Mouse (Mus musculus) cerebellum, adult 9-11 months (tissue): Measurements from ENCODE around the gene Etl4.

Experiments
- DNase-seq: peaks from one replicate; pipeline ENCODE4 v3.0.0; 2022

The Etl4 gene

DNA sequence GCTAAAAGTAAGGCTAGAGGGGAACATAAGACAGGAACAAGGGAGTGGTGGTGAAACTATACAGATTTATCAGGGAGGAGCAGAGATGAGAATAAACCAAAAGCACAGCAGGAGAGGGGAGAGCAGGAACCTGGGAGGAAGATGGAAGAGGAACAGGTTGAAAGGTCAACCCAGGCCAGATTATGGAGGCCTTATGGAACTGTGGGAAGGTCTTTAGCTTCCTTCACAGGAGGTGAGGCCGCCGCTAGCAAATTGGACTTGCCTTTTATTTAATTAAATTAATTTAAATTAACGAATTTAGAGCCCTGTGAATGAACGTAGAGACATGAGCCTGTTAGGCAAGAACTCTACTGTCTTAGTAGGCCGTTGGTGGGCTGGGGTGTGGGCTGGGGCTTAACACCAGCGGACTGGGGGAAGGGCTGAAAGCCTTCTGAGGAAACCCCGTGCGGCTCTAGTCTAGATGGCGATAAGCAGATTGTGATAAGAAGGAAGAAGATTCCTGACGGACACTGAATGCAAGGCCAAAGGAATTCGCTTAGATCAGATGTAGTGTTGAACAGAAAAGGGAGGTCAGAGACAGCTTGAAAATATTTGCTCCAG, 612.2 kb downstream of the Etl4 start:
- no peak for DNase-seq

DNA sequence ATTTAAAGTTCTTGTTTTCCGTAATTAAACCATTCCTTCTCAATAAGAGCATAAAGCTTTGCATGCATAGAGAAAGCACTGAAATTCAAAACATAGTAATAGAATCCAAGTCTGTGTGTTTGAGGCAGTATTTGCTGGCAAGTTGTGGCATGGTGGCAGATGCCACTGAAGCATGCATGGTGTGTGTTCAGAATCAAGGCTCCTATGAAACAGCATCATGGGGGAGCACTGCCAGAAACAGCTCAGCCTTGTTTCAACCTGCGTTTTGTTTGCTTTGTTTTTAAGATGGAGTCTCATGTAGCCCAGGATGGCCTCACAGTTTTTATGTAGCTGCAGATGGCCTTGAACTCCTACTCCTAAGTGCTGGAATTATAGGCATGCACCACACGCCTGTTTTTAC, 614.1 kb downstream of the Etl4 start:
- no peak for DNase-seq

DNA sequence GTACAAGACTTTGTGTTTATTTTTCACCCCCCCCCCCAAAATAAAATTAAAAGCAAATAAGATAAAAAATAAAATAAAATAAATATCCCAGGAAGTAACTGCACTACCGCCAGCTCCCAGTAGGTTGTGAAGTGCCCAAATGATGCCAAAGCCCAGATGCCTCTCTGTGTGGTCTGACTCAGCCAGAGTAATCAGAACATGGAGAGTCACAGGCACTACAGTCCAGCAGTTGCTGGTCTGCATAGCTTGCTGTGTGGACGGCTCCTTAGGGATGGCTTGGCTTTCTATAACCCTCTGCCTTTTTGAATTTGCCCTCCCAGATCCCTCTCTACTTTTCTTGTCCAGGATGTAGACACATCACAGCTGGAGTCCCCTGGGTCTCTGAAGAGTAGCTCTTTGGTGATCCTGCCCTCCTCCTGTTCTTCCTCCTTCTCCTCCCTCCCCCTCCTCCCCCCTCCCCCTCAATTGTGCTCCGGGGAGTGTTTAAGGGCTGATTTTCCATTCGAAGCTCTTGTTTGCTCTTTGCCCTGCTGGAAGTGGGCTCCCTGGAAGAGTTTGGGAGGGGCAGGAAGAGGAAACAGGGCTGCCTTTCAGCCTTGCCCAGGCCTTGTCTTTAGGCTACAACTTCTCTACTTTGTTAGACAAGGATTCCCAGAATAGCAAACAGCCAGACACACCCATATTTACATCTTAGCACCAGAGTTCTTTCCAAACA, 616.5 kb downstream of the Etl4 start:
- DNase-seq: no peak

DNA sequence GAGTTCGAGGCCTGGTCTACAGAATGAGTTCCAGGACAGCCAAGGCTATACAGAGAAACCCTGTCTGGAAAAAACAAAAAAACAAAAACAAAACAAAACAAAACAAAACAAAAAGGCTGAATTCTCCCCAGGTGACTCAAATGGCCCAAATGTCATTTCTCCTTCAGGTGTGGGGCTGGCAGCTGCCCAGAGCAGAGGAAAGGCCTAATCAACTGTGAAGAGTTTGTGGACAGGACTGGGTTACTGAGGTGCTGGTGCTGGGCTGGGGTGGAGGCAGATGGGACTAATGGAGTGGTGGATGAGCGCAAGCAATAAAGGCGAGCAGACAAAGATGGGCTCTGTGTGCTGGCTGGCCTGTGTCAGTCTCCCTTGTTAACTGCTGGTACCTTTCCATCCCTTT, 617.3 kb downstream of the Etl4 start:
- no peak for DNase-seq

DNA sequence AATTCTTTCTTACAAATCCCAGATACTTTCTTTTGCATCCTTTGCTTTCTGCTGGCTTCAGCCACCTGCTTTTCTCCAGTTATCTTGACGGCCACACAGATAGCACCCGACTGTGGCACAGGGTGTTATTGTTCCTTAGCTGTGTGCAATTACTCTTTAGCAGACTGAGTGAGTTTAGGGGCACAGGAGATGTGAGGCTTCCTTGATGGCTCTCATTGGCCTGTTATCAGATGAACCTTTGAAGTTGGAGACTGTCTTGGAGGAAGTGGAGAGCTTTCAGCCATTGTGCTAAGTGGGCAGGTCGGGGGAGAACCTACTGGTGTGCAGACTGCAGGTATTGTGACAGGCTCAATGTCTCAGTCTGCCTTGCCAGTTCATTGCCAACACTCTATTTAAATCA, 623.0 kb downstream of the Etl4 start:
- DNase-seq: no peak

DNA sequence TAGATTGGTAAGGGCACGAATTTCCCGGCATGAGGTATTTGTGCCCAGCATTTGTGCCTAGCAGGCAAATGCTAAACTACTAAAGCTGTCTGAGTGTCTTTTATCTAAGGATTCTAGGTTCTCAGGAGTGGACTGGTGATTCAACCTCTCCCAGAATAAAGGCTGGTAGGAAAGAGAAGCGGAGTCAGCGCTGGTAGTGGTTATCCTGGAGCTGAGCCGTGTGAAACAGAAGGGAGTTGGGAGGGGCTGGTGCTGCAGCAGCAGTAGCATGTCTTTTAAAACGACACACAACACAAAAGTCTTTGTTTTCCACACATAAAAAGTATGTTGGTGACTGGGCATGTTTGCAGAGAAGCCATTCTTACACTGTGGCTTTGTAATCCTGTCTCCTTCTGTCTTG, 628.2 kb downstream of the Etl4 start:
- DNase-seq: no peak

DNA sequence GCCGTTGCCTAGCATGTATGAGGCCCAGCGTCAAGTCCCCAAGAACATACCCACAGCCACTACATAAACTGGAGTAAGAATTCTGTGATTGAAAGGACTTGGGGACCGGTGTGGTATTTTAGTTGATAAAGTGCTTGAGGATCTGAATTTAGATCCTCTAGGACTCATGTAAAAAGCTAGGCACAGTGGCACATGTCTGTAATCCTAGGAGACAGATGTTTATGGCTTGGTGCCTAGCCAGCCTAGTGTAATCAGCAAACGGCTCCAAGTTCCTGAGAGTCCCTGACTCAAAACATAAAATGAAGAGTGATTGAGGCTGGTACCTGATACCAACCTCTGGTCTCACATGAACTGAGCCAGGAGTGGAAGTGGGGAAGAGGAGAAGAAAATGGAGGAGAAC, 629.3 kb downstream of the Etl4 start:
- no peak for DNase-seq

DNA sequence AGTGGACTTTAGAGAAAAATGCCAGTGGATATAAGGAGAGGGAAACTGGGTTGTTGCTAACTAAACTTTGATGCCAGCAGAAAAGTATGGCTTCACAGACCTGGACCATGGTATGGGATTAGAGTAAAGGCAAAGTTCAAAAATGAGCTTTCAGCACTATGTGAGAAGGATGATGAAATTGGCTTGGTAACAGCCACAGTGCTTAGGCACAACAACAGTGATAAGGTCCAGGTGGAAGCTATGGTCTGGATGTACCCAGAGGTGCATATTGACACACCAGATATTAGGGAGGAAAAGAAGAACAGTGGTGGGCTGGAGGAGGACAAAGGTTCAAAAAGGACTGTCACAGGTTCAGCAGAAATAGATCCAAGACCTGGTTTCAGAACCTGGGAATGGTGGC, 631.7 kb downstream of the Etl4 start:
- DNase-seq: no peak

DNA sequence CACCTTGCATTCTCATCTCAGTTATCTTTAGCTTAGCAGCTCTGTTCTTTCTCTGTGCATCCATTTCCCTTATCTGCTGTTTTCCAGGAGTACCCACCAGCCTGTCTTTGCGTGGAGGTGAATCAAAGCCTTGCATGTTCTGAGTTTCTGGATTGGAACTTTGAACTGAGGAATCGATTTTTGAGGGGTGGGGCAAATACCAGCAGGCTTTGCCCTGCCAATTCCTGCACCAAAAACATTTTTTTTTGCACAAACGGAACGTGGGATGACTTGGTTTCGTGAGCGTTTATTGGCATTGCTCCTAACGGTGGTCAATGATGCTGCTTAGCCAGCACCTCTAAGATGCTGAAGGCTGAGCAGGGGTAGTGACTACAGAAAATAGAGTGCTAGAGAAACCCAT, 632.7 kb downstream of the Etl4 start:
- no peak for DNase-seq

DNA sequence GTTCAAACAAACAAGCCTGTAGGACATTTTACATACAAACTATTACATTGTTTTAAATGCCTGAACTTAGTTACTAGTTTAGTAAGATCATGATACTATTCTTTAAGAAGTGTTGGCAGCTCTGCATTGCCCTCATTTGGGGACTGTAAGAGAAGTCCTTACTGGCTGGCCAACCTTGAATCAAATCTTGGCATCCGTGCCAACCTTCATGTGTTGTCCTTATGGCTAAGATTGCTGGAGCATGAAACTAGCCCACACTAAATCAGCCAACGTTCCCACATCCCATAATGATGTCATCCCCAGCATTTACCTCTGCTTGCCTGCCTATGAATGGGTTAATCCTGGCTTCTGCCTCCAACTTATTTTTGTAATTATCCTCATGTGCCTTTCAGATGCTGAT, 636.0 kb downstream of the Etl4 start:
- no peak for DNase-seq

DNA sequence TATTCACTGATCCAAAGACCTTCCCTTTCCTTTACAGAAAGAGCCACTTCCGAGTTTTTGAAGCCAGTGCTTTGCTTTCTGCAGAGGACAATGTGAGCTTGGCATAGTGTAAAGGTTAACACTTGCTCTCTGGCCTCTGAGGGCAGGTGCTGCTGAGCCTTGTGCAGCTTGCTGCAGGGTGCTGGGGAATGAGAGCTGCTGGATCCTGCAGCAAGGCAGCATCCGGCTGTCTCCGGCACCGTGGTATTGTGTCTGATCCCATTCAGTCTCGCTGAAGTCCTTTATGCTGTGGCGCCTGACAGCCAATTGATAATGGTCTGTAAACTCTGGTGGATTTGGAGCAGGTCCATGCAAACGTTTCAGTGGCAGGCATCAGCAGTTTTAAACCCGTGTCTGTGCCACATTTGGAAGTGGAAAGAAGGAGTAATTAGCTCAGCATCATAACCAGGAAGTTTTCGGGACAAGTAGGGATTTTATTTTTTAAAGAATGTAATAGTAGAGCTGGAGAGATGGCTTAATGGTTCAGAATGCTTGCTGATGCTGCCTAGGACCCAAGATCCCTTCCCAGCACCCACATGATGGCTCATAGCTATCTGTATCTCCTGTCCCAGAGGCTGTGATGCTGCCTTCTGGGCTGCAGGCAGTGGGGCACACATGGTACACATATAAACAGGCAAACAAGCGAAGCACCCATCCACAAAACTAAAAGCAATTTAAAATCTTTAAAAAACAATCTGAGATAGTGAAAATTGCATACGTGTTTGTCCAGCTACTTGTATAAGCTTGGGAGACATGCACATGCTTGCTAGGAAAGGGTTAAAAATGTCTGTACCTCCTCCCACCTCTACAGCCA, 637.1 kb downstream of the Etl4 start:
- no peak for DNase-seq

DNA sequence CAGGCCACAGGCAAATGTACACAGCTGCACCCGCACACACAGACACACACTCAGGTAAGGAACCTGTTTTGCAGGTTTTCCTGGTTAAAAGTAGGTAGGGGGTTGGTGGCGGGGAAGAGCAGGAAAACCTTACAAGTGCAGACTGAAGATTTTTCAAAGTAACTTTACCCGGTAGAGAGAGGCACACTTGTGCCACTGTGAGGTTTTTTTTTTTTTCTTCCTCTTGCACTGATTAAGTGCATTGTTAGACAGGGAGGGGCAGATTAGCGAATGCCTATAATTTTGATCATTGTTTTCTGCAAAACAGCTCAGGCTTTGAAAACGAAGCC, 637.7 kb downstream of the Etl4 start:
- no peak for DNase-seq

DNA sequence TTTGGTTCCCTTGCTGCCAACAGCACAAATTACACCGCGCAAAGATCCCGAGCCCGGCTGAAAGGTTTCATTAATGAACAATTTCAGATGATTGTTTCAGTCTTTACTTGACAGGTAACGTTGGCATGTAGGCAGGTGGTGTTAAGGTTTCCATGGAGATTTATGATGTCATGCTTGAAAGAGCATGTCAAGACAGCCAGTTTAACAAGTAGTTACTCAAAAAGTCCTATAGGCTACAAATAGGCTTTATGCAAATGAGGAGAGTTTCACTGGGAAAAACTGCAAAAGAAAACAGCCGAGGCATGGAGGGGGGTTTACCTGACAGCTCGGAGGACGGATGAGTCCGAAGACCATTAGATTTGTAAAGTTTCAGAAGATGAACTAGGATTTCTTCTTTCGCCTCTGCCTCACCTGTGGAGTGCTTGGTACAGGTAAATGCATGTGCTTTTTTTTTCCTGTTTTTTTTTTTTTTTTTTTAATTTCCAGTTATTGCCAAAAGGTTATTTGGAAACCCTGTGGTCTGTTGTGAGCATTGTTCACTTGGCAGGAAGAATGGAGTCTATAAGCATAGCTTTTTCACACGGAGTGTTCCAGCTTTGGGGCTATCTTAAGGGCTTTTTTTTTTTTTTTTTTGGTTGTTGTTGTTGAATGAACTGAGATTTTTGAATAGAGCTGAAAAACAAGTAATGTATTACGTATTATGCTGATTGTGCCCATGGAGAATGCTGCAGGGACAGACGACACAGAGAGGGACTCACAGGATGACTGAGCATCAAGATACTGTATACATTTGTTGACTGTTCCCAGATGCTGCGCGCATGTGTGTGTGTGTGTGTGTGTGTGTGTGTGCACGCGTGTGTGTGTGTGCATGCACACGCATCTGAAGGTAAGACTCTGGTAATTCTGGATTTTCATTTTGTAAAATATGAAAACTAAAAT, 638.4 kb downstream of the Etl4 start:
- no peak for DNase-seq

DNA sequence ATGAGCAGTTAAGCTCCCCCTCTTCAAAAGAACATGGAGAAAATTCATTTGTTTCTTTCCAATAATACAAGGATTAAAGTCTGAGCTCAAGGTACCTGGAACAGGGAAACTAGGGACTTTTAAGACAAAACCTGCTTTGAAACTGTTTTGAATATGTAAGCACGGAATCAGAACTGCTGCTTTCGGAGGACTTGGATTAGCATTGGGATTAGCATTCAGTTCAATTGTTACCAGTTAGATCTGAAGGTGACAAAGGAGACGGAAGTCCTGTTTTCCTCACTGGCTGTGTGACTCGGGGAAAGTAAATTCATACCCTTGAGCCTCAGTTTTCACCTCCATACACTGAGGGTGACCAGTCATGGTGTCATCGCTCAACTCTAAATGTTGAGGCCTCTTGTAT, 639.5 kb downstream of the Etl4 start:
- no peak for DNase-seq

DNA sequence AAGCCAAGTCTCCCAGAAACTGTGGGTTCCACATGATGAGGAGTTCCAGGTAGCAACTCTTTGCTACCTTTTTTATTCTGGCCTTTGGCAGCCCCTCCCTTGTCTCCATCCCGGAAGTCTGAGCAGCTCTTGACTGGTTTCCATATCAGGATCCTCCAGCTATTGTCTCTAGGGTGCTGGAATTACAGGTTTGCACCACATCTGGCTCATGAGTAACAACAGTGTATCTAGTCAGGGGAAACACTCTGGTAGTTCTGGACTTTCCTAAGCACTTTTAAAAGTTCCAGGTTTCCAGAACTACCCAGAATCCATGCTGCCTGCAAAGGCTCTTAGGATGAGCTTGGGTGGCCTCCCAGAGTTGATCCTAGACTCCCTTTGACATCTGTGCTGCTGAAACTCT, 640.4 kb downstream of the Etl4 start:
- no peak for DNase-seq

DNA sequence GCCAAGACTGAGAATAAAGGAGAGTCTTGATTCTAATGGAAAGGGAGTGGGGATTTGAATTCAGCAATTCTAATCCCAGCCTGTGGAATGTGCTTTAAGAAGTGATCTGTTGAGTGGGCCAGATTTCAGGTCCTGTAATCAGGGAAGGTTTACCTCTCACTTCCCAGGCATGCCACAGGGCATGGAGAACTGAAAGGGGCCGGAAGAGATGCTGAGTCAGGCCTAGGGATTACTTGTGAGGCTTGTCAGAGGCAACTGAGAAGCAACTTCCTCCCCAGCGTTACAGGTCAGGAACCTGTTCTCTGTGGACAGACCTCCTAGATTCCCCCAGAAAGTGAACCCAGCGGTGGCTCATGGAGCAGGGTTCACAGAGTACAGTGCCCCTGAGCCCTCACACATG, 646.1 kb downstream of the Etl4 start:
- no peak for DNase-seq

DNA sequence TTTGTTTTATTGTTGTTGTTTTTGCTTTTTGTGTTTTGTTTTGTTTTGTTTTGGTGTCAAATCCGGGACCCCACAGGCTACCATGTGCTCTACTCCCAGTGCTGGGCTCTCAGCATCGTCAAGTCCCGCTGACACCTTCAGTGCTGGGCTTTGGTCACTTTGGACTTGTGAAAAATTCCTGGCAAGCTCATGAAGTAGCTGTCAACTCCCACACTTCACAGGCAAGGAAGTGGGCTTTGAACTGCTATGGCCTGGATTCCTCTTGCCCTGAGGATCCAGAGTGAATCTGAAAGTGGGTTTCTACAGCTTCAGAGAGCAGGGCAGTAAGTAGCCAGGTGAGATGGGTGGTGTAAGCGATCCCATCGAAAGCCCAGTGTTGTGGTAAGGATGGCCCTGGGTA, 649.5 kb downstream of the Etl4 start:
- no peak for DNase-seq

DNA sequence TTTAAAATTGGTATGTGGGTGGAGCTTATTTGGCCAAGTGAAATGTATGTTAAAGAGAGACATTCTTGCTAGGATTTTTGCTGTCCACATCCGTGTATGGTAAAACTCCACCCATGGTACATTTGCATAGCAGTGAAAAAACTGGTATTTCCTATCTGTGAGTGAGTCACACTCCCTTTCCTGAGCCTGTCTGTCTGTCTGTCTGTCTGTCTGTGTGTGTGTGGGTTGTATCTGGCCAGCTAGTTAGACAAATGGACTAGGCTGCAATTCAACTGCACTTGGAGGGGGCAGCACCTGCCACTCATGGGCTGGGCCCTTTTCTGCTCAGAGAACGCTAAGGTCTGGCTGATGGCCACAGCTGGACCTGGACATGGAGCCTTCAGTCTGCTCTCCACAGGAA, 650.1 kb downstream of the Etl4 start:
- no peak for DNase-seq

DNA sequence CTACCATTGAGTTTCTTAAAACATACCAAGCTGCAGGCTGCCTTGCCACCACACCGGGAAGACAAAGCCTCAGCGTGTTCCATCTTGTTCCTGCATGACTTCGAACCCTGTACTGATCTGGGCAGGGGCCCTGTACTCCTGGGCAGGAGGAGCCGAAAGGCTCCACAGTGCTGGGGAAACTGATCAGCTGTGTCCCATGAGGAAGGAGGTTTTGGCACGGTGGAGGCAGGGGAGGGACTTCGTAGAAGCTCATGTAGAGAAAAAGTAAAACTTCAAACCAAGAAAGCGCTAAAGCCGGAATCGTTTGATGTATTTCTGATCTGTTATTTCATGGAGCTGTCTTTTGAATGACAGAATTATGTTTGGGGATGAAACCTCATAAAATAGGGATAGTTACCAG, 651.0 kb downstream of the Etl4 start:
- no peak for DNase-seq

DNA sequence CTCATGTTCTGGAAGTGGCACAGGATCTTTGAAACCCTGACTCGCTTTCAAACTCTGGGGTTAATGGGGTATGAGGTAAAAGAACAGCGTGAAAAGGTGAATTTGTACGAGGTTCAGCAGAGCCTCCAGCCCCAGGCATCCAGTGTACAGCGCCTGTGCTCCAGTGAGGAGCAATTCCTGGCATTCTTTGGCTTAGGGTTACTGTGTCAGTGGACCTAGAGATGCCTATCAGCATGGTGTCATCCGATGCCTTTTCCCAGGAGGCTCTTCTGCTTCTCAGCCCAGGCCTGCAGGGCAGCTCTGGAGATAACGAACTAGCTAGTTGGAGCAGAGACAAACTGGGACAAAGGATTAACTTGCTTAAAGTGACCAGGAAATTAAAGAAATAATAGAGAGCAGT, 653.5 kb downstream of the Etl4 start:
- DNase-seq: no peak

DNA sequence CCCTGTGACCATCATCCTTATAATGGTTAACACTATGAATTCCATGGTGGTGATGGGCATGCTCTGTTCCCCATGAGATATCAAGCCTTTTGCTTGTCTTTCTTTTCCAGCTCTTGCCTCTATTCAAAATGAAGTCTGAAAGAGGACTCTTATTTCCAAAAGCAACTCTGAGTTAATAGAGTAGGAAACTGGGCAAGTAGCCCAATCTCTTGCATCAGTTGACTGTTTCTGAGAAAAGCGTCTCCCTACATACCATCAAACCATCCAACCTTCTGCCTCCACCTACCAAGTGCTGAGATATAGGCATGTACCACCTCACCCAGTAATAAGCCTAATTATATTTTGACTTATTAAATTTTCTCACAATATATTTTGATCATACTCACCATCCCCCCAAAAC, 658.9 kb downstream of the Etl4 start:
- no peak for DNase-seq

DNA sequence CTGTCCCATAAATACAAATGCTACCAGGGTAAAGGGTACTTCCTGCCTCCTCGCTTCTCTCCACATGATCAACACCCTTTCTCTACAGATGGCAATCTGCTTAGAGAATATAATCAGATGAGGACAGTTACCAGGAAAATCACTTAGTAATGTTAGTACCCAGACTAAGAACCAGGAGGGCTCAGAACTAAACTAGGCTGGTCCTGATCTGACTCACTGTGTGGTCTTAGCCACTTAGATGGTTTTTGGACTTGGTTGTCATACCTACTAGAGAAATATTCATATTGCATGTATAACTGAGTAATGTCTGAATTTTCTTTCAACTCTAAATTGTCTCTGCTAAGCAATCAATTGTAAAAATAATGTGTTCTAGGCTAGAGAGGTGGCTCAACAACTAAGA, 662.4 kb downstream of the Etl4 start:
- no peak for DNase-seq

DNA sequence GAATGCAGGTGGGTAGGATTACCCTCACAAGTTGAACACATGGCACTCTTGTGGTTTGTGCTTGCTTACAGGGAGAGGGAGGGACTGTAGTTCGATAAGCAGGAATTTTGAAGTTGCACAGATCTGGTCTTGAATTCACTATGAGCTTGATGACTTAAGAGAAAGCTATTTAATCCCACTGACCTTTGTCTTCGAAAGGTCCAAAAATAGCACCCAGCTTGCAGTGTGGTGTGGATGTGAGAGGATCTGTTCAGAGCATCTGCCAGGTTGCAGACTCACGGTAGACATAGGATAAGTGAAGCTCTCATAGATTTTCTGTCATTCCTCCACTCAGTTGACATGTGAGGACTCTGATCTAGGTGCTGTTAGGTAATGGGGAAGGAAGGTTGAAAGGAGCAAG, 670.8 kb downstream of the Etl4 start:
- DNase-seq: no peak
